Mouse (Mus musculus) T-helper 2 cell (primary cell): ENCODE measurements around the gene Rap2a.

ENCODE experiments used
- in situ Hi-C: fragments of 300-600 bp; cut with MboI, MseI; formaldehyde crosslinking; loops from one replicate; pipeline ENCODE4 v1.15.1; 2025; ENCODE audit warnings: high pct_unique_total_duplicates

Gene Rap2a

GRCm38 (mm10) chr14:120477982-120478568 lies at the start of gene Rap2a:
Rap2a (plus strand) TSS chr14:120478444.
- in situ Hi-C loops = loop anchor here (5.0 to 25.0 kb wide), 3 partner anchors 201 to 884 kb away; partner anchors contain the start of gene Mbnl2

GRCm38 (mm10) chr14:120428497-120428896 lies 49.7 kb upstream of the Rap2a start:
- in situ Hi-C loops = no loop called here

DNA sequence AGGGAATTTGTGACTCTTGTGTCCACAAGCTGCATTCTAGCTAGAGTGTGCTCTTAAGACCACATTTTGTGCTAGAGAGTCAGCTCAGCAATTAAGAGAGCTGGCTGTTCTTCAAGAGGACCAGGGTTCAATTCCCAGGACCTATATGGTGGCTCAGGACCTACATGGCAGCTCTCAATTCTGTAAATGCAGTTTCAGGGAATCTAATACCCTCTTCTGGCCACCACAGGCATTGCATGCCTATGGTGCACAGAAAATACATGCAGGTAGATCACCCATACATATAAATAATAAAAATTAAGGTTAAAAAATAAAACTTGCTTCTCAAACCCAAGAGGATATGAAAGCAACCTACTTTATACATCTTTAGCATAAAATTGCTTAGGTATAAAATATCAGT lies 45.5 kb upstream of the Rap2a start:
- in situ Hi-C loops = no loop called here

- in situ Hi-C loops = no loop called here
Observed at GRCm38 (mm10) chr14:120433931-120434398, 44.3 kb upstream of the Rap2a start.

GRCm38 (mm10) chr14:120434831-120435230 lies 43.4 kb upstream of the Rap2a start:
- in situ Hi-C loops = no loop called here

GRCm38 (mm10) chr14:120440716-120441115 lies 37.5 kb upstream of the Rap2a start:
- in situ Hi-C loops = no loop called here

- in situ Hi-C loops = no loop called here
Observed at GRCm38 (mm10) chr14:120441256-120441655, 37.0 kb upstream of the Rap2a start.

- in situ Hi-C loops = no loop called here
Observed at GRCm38 (mm10) chr14:120441836-120442235, 36.4 kb upstream of the Rap2a start.

- in situ Hi-C loops = no loop called here
Observed at GRCm38 (mm10) chr14:120454221-120454620, 24.0 kb upstream of the Rap2a start.

DNA sequence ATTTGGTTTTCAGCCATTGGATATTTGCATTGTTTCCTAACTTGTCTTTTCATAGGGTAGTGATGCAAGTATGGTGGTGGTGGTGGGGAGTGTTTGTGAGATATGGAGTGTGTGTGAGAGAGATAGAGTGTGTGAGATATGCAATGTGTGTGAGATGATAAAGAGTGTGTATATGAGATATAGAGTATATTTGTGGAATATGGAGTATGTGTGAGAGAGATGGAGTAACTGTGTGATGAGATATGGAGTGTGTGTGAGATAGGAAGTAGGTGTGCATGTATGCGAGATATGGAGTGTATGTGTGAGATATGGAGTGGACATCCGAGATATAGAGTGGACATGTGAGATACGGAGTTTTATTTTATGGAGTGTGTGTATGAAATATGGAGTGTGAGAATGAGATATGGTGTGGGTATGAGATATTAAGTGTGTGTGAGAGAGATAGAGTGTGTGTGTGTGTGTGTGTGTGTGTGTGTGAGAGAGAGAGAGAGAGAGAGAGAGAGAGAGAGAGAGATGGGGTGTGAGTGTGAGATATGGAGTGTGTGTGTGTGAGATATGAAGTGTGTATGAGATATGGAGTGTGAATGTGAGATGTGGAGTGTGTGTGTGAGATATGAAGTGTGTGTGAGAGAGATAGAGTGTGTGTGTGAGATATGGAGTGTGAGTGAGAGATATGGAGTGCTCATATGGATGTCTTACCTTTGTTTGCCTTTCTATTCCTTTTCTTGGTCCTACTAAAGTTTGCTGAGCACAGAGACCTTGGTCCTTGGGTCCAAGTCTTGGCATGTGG lies 14.1 kb upstream of the Rap2a start:
- in situ Hi-C loops = no loop called here

GRCm38 (mm10) chr14:120466816-120467215 lies 11.4 kb upstream of the Rap2a start:
- in situ Hi-C loops = no loop called here

DNA sequence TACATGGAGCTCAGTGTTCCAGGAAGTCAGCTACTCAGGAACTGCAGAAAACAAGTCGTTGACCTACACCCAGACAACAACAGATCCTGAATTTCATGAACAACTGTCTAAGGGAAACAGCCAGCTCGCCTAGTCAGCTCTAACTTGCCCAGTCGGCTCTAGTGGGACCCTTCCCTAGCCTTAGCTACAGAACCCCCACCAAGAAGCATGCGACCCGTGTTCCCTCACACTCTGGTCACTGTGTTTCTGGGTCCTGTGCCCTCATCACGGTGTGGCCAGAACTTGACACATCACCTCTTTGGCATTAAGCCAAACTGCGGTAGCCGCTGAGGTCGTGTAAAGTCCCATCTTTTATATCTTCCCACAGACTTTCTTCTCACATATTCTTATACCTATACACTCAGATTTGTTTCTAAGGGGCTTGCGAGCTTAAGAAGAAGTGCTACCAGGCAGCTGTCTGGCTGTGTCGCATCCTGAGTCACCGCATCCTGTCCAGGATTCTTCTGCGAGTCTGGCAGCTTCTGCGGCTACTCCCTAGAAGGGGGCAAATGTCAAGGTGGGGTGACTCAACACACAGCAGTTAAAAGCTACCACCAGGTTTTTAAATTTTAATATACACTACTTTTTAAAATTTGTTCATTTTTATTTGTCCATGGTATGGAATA lies 9.0 kb upstream of the Rap2a start:
- in situ Hi-C loops = no loop called here

GRCm38 (mm10) chr14:120476186-120476697 lies 2.0 kb upstream of the Rap2a start:
- in situ Hi-C loops = loop anchor here (5.0 to 25.0 kb wide), 3 partner anchors 199 to 886 kb away; partner anchors contain the start of gene Mbnl2

DNA sequence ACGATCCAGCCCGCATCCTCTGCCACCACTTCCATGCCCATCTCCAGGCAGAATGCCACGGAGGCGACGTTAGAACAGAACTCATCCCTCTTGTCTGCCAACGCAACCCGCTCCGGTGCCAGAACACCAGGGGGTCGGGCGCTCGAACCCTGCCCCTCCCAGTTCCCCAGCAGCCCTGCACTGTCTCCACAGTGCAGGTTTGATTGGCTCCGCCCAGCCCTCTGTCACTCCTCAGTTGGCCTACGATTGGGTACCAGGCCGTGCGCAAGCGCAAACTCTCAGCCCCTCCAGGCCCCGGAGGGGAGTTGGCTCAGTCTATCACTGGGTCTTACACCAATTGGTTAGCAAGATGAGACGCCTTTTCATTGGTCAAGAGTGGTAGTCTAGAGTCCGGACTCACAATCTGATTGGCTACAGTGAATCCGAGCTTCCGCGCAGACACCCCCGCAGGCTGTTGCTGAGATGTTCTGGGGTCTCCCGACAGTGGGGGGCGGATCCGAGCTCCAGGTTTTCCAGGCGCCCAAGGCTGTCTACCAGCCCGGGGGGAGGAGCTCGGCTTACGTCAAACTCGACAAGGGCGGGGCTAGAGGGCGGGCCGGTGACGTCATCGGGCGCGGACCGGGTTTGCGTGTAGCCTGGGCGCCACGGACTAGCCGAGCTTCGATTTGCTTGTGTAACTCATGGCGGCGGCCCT lies 809 bp upstream of the Rap2a start:
- in situ Hi-C loops = loop anchor here (5.0 to 25.0 kb wide), 3 partner anchors 200 to 885 kb away; partner anchors contain the start of gene Mbnl2

DNA sequence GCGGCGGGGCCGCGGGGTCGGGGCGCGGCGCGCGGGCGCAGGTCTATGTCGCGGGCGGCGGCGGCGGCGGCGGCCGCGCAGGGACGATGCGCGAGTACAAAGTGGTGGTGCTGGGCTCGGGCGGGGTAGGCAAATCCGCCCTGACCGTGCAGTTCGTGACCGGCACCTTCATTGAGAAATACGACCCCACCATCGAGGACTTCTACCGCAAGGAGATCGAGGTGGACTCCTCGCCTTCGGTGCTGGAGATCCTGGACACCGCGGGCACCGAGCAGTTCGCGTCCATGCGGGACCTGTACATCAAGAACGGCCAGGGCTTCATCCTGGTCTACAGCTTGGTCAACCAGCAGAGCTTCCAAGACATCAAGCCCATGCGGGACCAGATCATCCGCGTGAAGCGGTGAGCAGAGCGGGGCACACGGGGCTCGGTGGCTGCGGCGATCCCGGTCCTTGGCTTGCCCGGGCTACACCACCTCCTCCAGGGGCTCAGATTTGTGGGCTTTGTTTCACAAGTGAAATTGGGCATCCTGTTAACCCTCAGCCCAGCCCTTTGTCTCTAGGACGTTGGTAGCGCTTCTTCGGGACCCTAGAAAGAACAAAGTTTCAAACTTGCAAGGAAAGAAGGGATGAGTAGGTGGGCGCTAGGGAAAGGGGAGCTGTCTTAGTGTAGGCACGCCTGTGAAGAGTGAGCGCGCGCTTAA lies 547 bp downstream of the Rap2a start:
- in situ Hi-C loops = loop anchor here (5.0 to 25.0 kb wide), 3 partner anchors 201 to 884 kb away; partner anchors contain the start of gene Mbnl2

GRCm38 (mm10) chr14:120480341-120480900 lies 2.2 kb downstream of the Rap2a start:
- in situ Hi-C loops = loop anchor here (25.0 kb wide), 1 partner anchor 882 kb away; no protein-coding TSS in a partner anchor

DNA sequence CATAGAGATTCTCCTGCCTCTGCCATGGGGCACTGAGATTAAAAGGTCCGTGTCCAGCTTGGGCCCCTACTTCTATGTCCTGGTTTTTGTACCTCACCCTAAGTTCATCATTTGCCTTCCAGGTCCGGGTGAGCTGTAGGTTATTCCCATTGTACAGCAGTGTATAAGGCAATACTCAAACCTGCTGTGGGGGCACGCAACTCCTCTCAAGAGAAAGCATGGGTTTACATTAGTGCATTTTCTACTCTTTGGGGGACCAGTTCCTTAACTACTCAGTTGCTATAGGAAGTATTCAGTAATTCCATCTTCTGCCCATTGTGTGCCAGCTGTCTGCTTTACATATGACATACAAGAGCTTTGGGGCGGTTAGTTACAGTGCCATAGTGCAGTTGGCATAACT lies 2.7 kb downstream of the Rap2a start:
- in situ Hi-C loops = loop anchor here (25.0 kb wide), 1 partner anchor 881 kb away; no protein-coding TSS in a partner anchor

- in situ Hi-C loops = loop anchor here (25.0 kb wide), 1 partner anchor 878 kb away; no protein-coding TSS in a partner anchor
Observed at GRCm38 (mm10) chr14:120484561-120484960, 6.3 kb downstream of the Rap2a start.

DNA sequence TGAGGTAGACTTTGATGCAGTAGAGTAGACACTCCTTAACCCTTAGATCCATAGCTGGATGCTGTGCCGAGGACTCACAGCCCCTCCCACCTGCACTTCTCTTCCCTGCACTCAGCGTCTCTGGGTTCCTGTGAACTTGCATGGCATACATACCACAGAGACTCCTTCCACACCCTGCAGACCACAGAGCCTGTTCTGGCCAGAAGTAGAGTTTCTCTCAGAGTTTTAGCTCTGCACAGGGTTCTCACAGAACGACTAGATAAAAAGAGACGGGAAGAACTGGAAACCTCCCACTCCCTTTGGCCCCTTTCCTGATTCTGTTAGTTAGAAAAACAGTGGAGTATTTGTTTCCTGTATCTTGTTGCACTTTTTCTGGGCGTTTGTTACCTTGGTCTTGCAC lies 18.0 kb downstream of the Rap2a start:
- in situ Hi-C loops = loop anchor here (25.0 kb wide), 1 partner anchor 866 kb away; no protein-coding TSS in a partner anchor

GRCm38 (mm10) chr14:120496827-120497226 lies 18.6 kb downstream of the Rap2a start:
- in situ Hi-C loops = loop anchor here (25.0 kb wide), 1 partner anchor 865 kb away; no protein-coding TSS in a partner anchor
